Mouse (Mus musculus) thymus, postnatal 25 days (tissue): ENCODE results near the gene Doc2a.
A peak's percentile ranks its signal among the peaks of the same experiment; 100 is the strongest.

Experiments used
- DNase-seq: peaks from one replicate; pipeline ENCODE4 v3.0.0; 2022

The Doc2a gene

GRCm38 (mm10) chr7:126823940-126824339, 23.3 kb upstream of the Doc2a start:
- no peak for DNase-seq

GRCm38 (mm10) chr7:126825403-126825802, 21.8 kb upstream of the Doc2a start:
- no peak for DNase-seq

DNA sequence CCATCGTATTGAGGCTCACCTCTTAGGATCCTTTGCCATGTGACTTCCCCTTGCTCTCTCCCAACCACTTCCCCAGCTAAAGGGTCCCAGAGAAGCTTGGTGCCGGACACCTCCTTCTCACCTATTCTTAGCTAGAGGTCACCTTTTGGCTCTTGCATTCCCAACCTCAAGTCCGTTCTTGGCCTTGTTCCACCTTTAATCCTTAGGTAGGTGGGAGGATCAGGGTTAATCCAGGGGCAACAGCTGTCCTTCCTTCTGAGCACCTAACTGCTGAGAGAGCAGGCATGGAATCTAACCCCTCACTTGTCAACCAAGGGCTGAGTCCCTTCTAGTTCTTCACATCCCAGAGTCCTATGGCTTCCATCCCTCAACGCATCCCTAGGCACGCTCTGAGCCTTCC, 21.3 kb upstream of the Doc2a start:
- DNase-seq = no peak

GRCm38 (mm10) chr7:126831539-126831938, 15.7 kb upstream of the Doc2a start, which contains the start of gene 4930451I11Rik:
Gene 4930451I11Rik (minus strand): TSS chr7:126831639.
- no peak for DNase-seq

GRCm38 (mm10) chr7:126832036-126832598, 15.1 kb upstream of the Doc2a start:
- DNase-seq = peak; percentile 83

DNA sequence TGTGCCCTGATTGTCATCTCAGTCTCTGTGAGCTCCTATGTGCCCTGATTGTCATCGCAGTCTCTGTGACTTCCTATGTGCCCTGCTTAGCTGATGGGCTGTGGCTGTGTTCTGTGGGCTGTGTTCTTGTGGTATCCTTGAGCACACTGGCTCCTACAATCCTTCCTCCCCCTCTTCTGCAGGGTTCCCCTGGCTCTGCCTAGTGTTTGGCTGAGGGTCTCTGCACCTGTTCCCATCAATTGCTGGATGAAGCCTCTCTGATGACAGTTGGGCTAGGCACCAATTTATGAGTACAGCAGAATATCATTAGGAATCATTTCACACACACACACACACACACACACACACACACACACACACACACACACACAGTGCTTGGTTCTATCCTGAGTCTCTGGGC, 13.9 kb upstream of the Doc2a start:
- no peak for DNase-seq

GRCm38 (mm10) chr7:126843276-126843675, 3.9 kb upstream of the Doc2a start:
- no peak for DNase-seq

DNA sequence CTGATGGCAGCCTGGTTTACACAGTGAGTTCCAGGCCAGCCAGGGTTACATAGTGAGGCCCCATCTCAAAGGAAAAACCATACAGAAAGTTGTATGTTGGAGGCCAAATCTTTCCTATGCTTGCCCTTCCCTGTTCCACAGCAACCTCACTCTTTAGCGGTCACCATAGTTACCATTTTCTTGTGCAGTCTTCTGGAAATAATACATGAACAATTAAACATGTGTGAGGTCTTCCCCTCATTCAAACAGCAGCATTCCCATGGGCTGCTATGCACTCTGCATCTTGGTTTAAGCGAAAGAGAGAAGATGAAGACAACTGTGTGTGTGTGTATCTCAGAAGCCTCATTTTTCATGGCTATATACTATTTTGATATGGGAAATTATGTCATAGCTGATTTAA, 1.7 kb upstream of the Doc2a start:
- no peak for DNase-seq

- no peak for DNase-seq
These were observed 494 bp downstream of the Doc2a start for GRCm38 (mm10) chr7:126847421-126848398.

- no peak for DNase-seq
These were observed 1.6 kb downstream of the Doc2a start for GRCm38 (mm10) chr7:126848794-126849193.

DNA sequence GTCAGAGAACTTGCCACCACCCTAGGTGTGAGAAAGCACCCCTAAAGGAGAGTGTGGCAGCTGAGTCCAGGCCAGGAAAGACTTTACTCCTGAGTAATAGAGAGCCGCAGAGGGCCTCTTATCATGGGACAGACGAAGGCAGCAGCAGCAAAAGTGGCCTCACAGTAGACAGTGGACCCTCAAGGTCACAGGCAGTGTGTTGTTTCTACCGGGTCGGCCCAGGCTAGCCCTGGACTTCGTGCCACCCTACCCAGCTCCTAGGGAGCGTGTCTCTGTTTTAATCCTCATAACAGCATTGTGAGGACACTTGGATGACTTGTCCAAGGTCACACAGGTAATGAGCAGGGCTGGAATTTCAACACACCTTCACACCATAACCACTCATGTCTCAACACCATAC, 2.9 kb downstream of the Doc2a start:
- no peak for DNase-seq

- no peak for DNase-seq
These were observed 4.0 kb downstream of the Doc2a start for GRCm38 (mm10) chr7:126851192-126851591.

DNA sequence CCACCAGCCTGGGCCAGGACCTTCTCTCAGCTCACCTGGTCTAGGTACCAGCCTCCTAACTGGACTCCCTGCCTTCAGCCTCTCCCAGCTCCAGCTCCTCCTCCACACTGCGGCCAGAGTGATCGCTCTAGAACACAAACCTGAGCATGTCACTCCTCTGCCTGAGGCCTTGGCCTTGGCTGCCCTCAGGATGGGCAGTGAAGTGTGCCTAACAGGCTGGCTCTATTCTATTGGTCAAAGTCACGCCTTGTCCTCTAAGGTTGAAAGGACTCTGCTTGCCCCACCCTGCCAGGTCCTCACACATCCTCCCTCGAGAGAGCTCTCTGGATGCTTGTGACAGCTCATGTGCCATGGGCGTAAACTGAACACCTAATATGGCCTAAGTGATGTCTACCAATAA, 6.2 kb downstream of the Doc2a start:
- no peak for DNase-seq

- no peak for DNase-seq
These were observed 8.4 kb downstream of the Doc2a start for GRCm38 (mm10) chr7:126855641-126856040.

- DNase-seq = peak; percentile 69
These were observed 9.7 kb downstream of the Doc2a start for GRCm38 (mm10) chr7:126856741-126857420.

DNA sequence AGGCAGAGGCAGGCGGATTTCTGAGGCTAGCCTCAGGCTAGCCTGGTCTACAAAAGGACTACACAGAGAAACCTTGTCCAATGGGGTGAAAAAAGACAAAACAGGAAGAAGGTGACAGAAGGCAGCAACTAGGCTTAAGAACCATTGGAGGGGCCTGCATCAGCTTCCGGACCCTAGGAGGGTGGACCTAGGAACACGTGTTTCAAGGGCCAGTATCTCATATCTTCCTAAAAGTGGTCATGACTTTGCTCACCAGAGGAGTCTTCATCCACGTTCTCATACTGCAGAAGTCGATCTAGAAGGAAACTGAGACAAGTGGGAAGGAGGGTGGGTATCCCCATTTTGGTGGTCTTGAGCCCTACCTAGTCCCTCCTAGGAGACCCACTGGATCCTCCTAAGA, 13.8 kb downstream of the Doc2a start:
- DNase-seq = no peak

DNA sequence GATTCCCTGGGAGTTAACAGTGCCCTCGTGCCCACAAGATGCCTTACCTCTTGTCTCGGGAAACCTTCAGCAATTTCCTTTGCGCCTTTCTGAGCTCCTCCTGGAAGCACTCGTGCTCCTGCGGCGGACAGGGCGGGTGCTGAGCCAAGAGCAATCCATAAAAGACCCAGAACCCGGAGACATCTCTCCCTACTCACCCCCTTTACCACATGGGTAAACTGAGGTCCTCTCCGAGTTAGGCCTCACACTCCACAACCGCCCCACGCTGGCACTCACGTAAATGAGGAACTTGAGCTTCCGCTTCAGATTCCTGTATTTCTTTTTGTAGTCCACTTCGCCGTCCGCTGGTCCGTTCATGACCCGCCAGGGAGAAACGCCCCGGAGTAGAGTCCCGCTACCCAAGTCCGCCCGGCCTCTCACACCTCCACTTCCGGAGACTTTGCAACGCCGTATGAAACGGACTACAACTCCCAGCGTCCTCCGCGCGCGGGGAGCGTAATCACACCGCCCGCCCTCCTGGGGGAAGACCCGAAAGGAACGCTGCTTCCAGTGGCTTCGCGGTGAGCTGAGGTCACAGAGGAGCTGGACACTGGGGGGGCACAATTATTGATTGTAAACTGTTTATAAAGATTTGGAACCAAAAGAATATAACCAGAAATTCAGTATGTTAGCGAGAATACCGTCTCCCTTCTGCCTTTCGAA, 14.4 kb downstream of the Doc2a start, which contains the start of gene Hirip3:
TSS of gene Hirip3 (plus strand) at position 544 of the 702 bp plus-strand sequence.
- DNase-seq = peak; percentile 95

DNA sequence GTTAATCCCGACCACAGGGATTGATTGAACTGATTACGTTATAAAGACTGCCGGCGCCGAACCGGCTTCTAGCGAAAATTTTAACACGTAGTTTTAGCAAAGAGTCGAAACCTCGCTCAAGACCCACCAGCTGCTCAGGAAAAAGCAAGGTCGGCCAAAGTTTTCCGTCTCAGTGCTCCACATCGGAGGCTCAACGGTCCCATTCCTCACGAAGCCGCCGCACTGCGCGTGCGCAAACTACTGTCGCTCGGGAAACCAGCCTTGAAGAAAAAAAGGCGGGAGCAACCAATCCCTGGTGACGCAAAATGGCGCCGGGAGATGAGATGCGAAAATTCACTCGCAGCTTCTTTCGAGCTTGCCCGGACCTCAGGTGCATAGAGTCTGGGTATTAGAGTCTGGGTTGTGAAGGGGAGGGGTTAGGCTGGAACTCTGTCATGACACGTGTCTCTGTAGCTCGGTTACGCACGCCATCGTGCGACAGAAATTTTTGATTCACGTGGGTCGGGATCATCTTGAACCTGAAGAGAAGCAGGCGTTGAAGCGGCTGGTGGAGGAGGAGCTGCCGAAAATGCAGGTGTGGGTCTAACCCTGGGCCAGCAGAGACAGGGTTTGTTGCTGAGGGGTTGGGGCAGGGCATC, 15.1 kb downstream of the Doc2a start, which contains the start of gene Ino80e:
TSS of gene Ino80e (minus strand) at position 231 of the 638 bp plus-strand sequence.
- peak; percentile 92 for DNase-seq

- no peak for DNase-seq
These were observed 16.6 kb downstream of the Doc2a start for GRCm38 (mm10) chr7:126863791-126864190.

GRCm38 (mm10) chr7:126867534-126867933, 20.3 kb downstream of the Doc2a start:
- no peak for DNase-seq

- no peak for DNase-seq
These were observed 20.8 kb downstream of the Doc2a start for GRCm38 (mm10) chr7:126868003-126868402.
